Mouse (Mus musculus) ovary, postnatal 14 days (tissue): ENCODE measurements around the gene Tmem63a.
"Not testable (repeated sequence)": the region's sequence is repeated elsewhere in the genome, so short reads cannot be mapped to it uniquely, and the experiment has no call there.

ENCODE experiments used
- DNase-seq: peaks from one replicate; pipeline ENCODE4 v3.0.0; 2022; ENCODE audit warnings: low spot score

Gene Tmem63a

GRCm38 (mm10) chr1:180942166-180943031 is at the start of gene Tmem63a:
Tmem63a (plus strand) TSS chr1:180942344.
- DNase-seq: peak; percentile 66

GRCm38 (mm10) chr1:180892808-180893207 is 49.3 kb upstream of the Tmem63a start, which contains the start of gene Lefty2:
Lefty2 (plus strand) TSS chr1:180893108.
- DNase-seq: no peak

GRCm38 (mm10) chr1:180894088-180894987 is 47.8 kb upstream of the Tmem63a start:
- DNase-seq: not testable (repeated sequence)

- no peak for DNase-seq
Measured at GRCm38 (mm10) chr1:180901107-180901506, 41.0 kb upstream of the Tmem63a start.

GRCm38 (mm10) chr1:180902915-180903314 is 39.2 kb upstream of the Tmem63a start:
- no peak for DNase-seq

GRCm38 (mm10) chr1:180903666-180904038 is 38.5 kb upstream of the Tmem63a start:
- no peak for DNase-seq

- DNase-seq: peak; percentile 90
Measured at GRCm38 (mm10) chr1:180904039-180904814, 37.9 kb upstream of the Tmem63a start, which contains the start of gene Pycr2. Pycr2 (plus strand) TSS chr1:180904293.

- no peak for DNase-seq
Measured at GRCm38 (mm10) chr1:180904815-180905080, 37.4 kb upstream of the Tmem63a start.

- DNase-seq: no peak
Measured at GRCm38 (mm10) chr1:180905307-180905706, 36.8 kb upstream of the Tmem63a start.

- DNase-seq: no peak
Measured at GRCm38 (mm10) chr1:180905876-180906275, 36.3 kb upstream of the Tmem63a start.

- no peak for DNase-seq
Measured at GRCm38 (mm10) chr1:180906461-180907147, 35.5 kb upstream of the Tmem63a start.

- no peak for DNase-seq
Measured at GRCm38 (mm10) chr1:180911138-180911537, 31.0 kb upstream of the Tmem63a start.

GRCm38 (mm10) chr1:180911653-180912287 is 30.4 kb upstream of the Tmem63a start:
- no peak for DNase-seq

- DNase-seq: no peak
Measured at GRCm38 (mm10) chr1:180912792-180913191, 29.4 kb upstream of the Tmem63a start.

GRCm38 (mm10) chr1:180913797-180914196 is 28.3 kb upstream of the Tmem63a start:
- DNase-seq: no peak

GRCm38 (mm10) chr1:180916425-180916824 is 25.7 kb upstream of the Tmem63a start:
- no peak for DNase-seq

- DNase-seq: no peak
Measured at GRCm38 (mm10) chr1:180917053-180917452, 25.1 kb upstream of the Tmem63a start.

GRCm38 (mm10) chr1:180919686-180920085 is 22.5 kb upstream of the Tmem63a start:
- DNase-seq: no peak

GRCm38 (mm10) chr1:180922273-180923048 is 19.7 kb upstream of the Tmem63a start:
- no peak for DNase-seq

GRCm38 (mm10) chr1:180924737-180925136 is 17.4 kb upstream of the Tmem63a start:
- no peak for DNase-seq
